Mouse (Mus musculus) lung, adult 2 months (tissue): ENCODE measurements at regions not wholly inside any gene's neighbourhood (a gene's known extent, or its start where the extent isn't known, plus 50 kb on each side); places are given as distances from the start of the nearest gene placed in this dataset.

ENCODE experiments used
- CTCF ChIP-seq: fragments of 200-500 bp; IDR thresholded peaks from 2 replicates; pipeline ENCODE4 v1.5.1; 2011; ENCODE audit warnings: mild to moderate bottlenecking, low read length, control low read depth; ENCODE audit not compliant: insufficient read depth
- POLR2A ChIP-seq: fragments of 200-500 bp; IDR thresholded peaks from 2 replicates; pipeline ENCODE4 v1.6.1; 2011; ENCODE audit warnings: low read depth, mild to moderate bottlenecking, control low read depth, low read length, borderline replicate concordance; ENCODE audit errors: extremely low read depth

- TF ChIP-seq CTCF (no peak), POLR2A (no peak)
Measured at GRCm38 (mm10) chr13:28750949-28751692, 202.4 kb downstream of the Sox4 start.
